Mouse (Mus musculus) myocyte (in vitro differentiated cells): ENCODE results near the gene Trak1.

Experiments used
- E2F4 ChIP-seq: IDR thresholded peaks from one replicate; pipeline ENCODE4 v1.6.1; 2011; ENCODE audit warnings: mild to moderate bottlenecking, control low read depth, moderate library complexity; ENCODE audit not compliant: insufficient read depth
- MAX ChIP-seq: IDR thresholded peaks from one replicate; pipeline ENCODE4 v1.6.1; 2011; ENCODE audit warnings: low read depth, mild to moderate bottlenecking, control low read depth
- POLR2A ChIP-seq: IDR thresholded peaks from one replicate; pipeline ENCODE4 v1.6.1; 2011; ENCODE audit warnings: low read depth, mild to moderate bottlenecking, control low read depth, moderate library complexity; ENCODE audit not compliant: insufficient read length

DNA sequence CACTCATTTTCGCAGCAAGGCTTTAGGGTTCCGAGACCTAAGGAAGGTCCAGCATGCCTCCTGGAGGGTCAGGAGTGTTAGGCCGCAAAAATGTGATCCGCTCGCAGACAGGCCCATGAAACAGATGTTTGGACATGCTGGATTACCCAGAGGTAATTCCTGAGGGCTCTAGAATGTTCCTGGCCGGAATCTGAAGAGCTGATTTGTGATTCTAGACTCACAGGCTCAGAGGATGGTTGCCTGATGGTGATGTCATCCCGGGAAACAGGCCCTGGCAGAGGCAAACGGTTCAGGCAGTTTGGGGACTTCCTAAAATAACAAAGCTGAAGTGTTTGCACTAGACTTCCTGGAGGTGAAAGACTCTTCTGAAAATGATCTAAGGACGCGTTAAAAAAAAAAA is 50.7 kb downstream of the Trak1 start:
- TF ChIP-seq MAX (no peak), E2F4 (no peak), POLR2A (no peak)
